Mouse (Mus musculus): ENCODE data around the gene Slc7a4. TPM values are rescaled to one million over a fixed set of nuclear protein-coding genes. Genes with fewer than 3 reads are reported as not detected.

Gene Slc7a4
- total RNA-seq (2021) (1 to 10 TPM; 2.3 to 2.9 TPM), polyA plus RNA-seq (2012; rRNA removed) (3.7 and 5.7 TPM in 2 replicates)
- long read RNA-seq, partial matches to known transcripts, result 0 of 4 reads
- long read RNA-seq, other reads (novel, unspliced or antisense), result 3 of 4 reads

DNA sequence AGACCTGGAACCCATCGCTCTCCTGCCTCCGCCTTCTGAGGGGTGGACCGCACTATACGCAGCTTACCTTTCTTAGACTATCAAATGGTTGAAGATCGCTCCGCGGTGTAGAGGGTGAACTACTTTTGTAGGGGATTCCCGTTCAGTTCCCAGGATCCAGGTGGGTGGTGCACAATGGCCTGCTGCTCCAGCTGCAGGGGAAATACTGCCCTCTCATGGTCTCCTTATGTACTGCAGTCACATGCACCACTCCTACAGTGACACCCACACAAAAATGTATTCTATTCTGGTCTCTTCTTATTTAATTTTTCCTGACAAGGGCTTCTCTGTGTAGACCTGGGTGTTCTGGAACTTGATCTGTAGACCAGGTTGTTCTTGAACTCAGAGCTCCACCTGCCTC lies at the start of gene Slc7a4:
Slc7a4 (minus strand) TSS at position 151 of the 400 bp plus-strand sequence.
- 30% methylated on average over 8 of the region's 8 CpGs for WGBS
- Histone ChIP-seq H3K27ac (no peak within 1 kb of the TSS), H3K4me1 (ENCODE audit: control insufficient read depth, insufficient read depth, low read length) (no peaks in the 10 kb centered on the region), H3K27me3 (ENCODE audit: control insufficient read depth, insufficient read depth, low read length) (no peaks in the 10 kb centered on the region), H3K79me2 (replicated peaks; ENCODE audit: control insufficient read depth, insufficient read depth, low read length) (no peaks in the 10 kb centered on the region), H3K9ac (ENCODE audit: low read depth, low read length) (no peak within 1 kb of the TSS), H3K36me3 (ENCODE audit: control insufficient read depth, insufficient read depth, low read length) (no peaks in the 10 kb centered on the region), H3K4me3 (no peak within 1 kb of the TSS)
- DNase-seq, result no peak
- intact Hi-C loops (cut with DNase I), result no loop called here
- TF ChIP-seq CTCF (IDR thresholded peaks at IDR 0.05) (peak; percentile 55), EP300 (IDR thresholded peaks at IDR 0.05; ENCODE audit: insufficient read depth, low read depth, low read length) (no peak), POLR2A (IDR thresholded peaks at IDR 0.05; ENCODE audit: insufficient read depth, low read depth, low read length) (no peak)

GRCm38 (mm10) chr16:17632580-17632979 lies 49.6 kb upstream of the Slc7a4 start:
- Histone ChIP-seq H3K4me3 (no peak overlapping the region), H3K9ac (ENCODE audit: low read depth, low read length) (no peak overlapping the region), H3K27me3 (ENCODE audit: control insufficient read depth, insufficient read depth, low read length) (no peaks in the 10 kb centered on the region), H3K79me2 (replicated peaks; ENCODE audit: control insufficient read depth, insufficient read depth, low read length) (no peaks in the 10 kb centered on the region), H3K27ac (no peak overlapping the region), H3K36me3 (ENCODE audit: control insufficient read depth, insufficient read depth, low read length) (no peaks in the 10 kb centered on the region), H3K4me1 (ENCODE audit: control insufficient read depth, insufficient read depth, low read length) (no peaks in the 10 kb centered on the region)
- 98% methylated on average over 2 of the region's 2 CpGs for WGBS
- intact Hi-C loops (cut with DNase I), result no loop called here
- DNase-seq, result no peak
- TF ChIP-seq CTCF (IDR thresholded peaks at IDR 0.05) (no peak), POLR2A (IDR thresholded peaks at IDR 0.05; ENCODE audit: insufficient read depth, low read depth, low read length) (no peak)

DNA sequence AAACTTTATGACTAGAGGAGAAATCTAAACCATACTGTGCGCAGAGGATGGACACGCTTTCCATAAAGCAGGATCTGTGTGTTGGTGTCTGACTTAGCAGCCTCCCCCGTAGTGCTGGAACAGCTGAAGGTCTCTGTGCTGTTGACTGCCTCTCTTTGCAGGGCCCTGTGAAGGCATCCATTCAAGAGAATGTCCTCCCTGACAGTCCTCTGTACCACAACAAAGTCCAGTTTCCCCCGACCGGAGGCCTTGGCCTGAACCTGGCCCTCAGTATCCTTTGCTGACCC lies 43.2 kb upstream of the Slc7a4 start:
- 98% methylated on average over 5 of the region's 5 CpGs for WGBS
- Histone ChIP-seq H3K79me2 (replicated peaks; ENCODE audit: control insufficient read depth, insufficient read depth, low read length) (no peaks in the 10 kb centered on the region), H3K27me3 (ENCODE audit: control insufficient read depth, insufficient read depth, low read length) (no peaks in the 10 kb centered on the region), H3K4me3 (no peak overlapping the region), H3K36me3 (ENCODE audit: control insufficient read depth, insufficient read depth, low read length) (no peaks in the 10 kb centered on the region), H3K9ac (ENCODE audit: low read depth, low read length) (no peak overlapping the region), H3K4me1 (ENCODE audit: control insufficient read depth, insufficient read depth, low read length) (no peaks in the 10 kb centered on the region), H3K27ac (no peak overlapping the region)
- intact Hi-C loops (cut with DNase I), result no loop called here
- no peak for DNase-seq
- TF ChIP-seq EP300 (IDR thresholded peaks at IDR 0.05; ENCODE audit: insufficient read depth, low read depth, low read length) (no peak), CTCF (IDR thresholded peaks at IDR 0.05) (no peak), POLR2A (IDR thresholded peaks at IDR 0.05; ENCODE audit: insufficient read depth, low read depth, low read length) (no peak)

GRCm38 (mm10) chr16:17625488-17626268 lies 42.7 kb upstream of the Slc7a4 start:
- WGBS, result 66% methylated on average over 8 of the region's 8 CpGs
- TF ChIP-seq EP300 (IDR thresholded peaks at IDR 0.05; ENCODE audit: insufficient read depth, low read depth, low read length) (no peak), POLR2A (IDR thresholded peaks at IDR 0.05; ENCODE audit: insufficient read depth, low read depth, low read length) (no peak), CTCF (IDR thresholded peaks at IDR 0.05) (peak; percentile 71)
- Histone ChIP-seq H3K36me3 (ENCODE audit: control insufficient read depth, insufficient read depth, low read length) (no peaks in the 10 kb centered on the region), H3K4me1 (ENCODE audit: control insufficient read depth, insufficient read depth, low read length) (no peaks in the 10 kb centered on the region), H3K79me2 (replicated peaks; ENCODE audit: control insufficient read depth, insufficient read depth, low read length) (no peaks in the 10 kb centered on the region), H3K27ac (no peak overlapping the region), H3K9ac (ENCODE audit: low read depth, low read length) (no peak overlapping the region), H3K27me3 (ENCODE audit: control insufficient read depth, insufficient read depth, low read length) (no peaks in the 10 kb centered on the region), H3K4me3 (no peak overlapping the region)
- intact Hi-C loops (cut with DNase I), result no loop called here
- DNase-seq, result no peak

GRCm38 (mm10) chr16:17621936-17622335 lies 38.9 kb upstream of the Slc7a4 start:
- Histone ChIP-seq H3K27ac (no peak overlapping the region), H3K27me3 (ENCODE audit: control insufficient read depth, insufficient read depth, low read length) (no peaks in the 10 kb centered on the region), H3K4me1 (ENCODE audit: control insufficient read depth, insufficient read depth, low read length) (no peaks in the 10 kb centered on the region), H3K4me3 (no peak overlapping the region), H3K9ac (ENCODE audit: low read depth, low read length) (no peak overlapping the region), H3K36me3 (ENCODE audit: control insufficient read depth, insufficient read depth, low read length) (no peaks in the 10 kb centered on the region), H3K79me2 (replicated peaks; ENCODE audit: control insufficient read depth, insufficient read depth, low read length) (no peaks in the 10 kb centered on the region)
- intact Hi-C loops (cut with DNase I), result no loop called here
- no peak for DNase-seq
- 76% methylated on average over 1 of the region's 1 CpGs for WGBS
- TF ChIP-seq POLR2A (IDR thresholded peaks at IDR 0.05; ENCODE audit: insufficient read depth, low read depth, low read length) (no peak), CTCF (IDR thresholded peaks at IDR 0.05) (no peak), EP300 (IDR thresholded peaks at IDR 0.05; ENCODE audit: insufficient read depth, low read depth, low read length) (no peak)
